Mouse (Mus musculus) neural tube, embryonic 12.5 days (tissue): Measurements from ENCODE around the gene Mrps22. TPM values are rescaled to one million over a fixed set of nuclear protein-coding genes. Genes with fewer than 3 reads are reported as not detected.

Experiments
- ATAC-seq: fragments of 200-750 bp; cut with Nextera tagmentation; 2 replicates; pipeline ENCODE4 v1.8.0; 2017; ENCODE audit warnings: low read depth, mild to moderate bottlenecking, moderate TSS enrichment, moderate library complexity; ENCODE audit not compliant: low FRiP score
- H3K27ac ChIP-seq: fragments of 300-500 bp; sonication (generic); 2 replicates; pipeline ENCODE4 v1.5.1; 2016
- H3K27me3 ChIP-seq: fragments of 300-500 bp; sonication (generic); replicated peaks from 2 replicates; pipeline ENCODE4 v1.6.1; 2016; ENCODE audit warnings: mild to moderate bottlenecking
- H3K36me3 ChIP-seq: fragments of 300-500 bp; sonication (generic); 2 replicates; pipeline ENCODE4 v1.6.1; 2016; ENCODE audit warnings: mild to moderate bottlenecking
- H3K4me1 ChIP-seq: fragments of 300-500 bp; sonication (generic); 2 replicates; pipeline ENCODE4 v1.6.1; 2016
- H3K4me2 ChIP-seq: fragments of 300-500 bp; sonication (generic); replicated peaks from 2 replicates; pipeline ENCODE4 v1.6.1; 2016; ENCODE audit warnings: mild to moderate bottlenecking
- H3K4me3 ChIP-seq: fragments of 300-500 bp; sonication (generic); 2 replicates; pipeline ENCODE4 v1.5.1; 2016
- H3K9ac ChIP-seq: fragments of 300-500 bp; sonication (generic); 2 replicates; pipeline ENCODE4 v1.6.1; 2016; ENCODE audit warnings: mild to moderate bottlenecking
- H3K9me3 ChIP-seq: fragments of 300-500 bp; sonication (generic); 2 replicates; pipeline ENCODE4 v1.6.1; 2016; ENCODE audit warnings: mild to moderate bottlenecking
- WGBS: fragments of 180-500 bp; shearing (Covaris S2); methylation state at CpG from one replicate; pipeline ENCODE4 v1.1.7; 2016; 5-methylcytosine and 5-hydroxymethylcytosine counted together
- polyA plus RNA-seq: library from polyadenylated mRNA; unstranded; fragments of >200 nt; fragmentation: Nextera tagmentation; extraction: Ambion mirVana; gene quantifications from 2 replicates; pipeline ENCODE4 v1.2.1, GENCODE M21; 2016

The Mrps22 gene
- 58.6 and 61.7 TPM in 2 replicates for polyA plus RNA-seq

- Histone ChIP-seq H3K9ac (peak within 1 kb of the TSS; percentile 68), H3K4me3 (peak within 1 kb of the TSS; percentile 90), H3K9me3 (peaks cover 4% of the 10 kb centered on the region; the same call in 1 of the 2 replicates), H3K4me1 (peaks cover 12% of the 10 kb centered on the region), H3K27ac (no peak within 1 kb of the TSS), H3K4me2 (peak within 1 kb of the TSS; percentile 96), H3K36me3 (peaks cover 17% of the 10 kb centered on the region), H3K27me3 (no peaks in the 10 kb centered on the region)
- WGBS: under 1% methylated on average over 44 of the region's 44 CpGs
- peak; percentile 94 for ATAC-seq
Measured at GRCm38 (mm10) chr9:98601156-98601836, at the start of gene Mrps22. Mrps22 (minus strand) TSS chr9:98601660.

- 69% methylated on average over 8 of the region's 8 CpGs for WGBS
- Histone ChIP-seq H3K36me3 (no peaks in the 10 kb centered on the region), H3K9ac (no peak overlapping the region), H3K4me2 (no peak overlapping the region), H3K27me3 (no peaks in the 10 kb centered on the region), H3K4me3 (no peak overlapping the region), H3K9me3 (no peaks in the 10 kb centered on the region), H3K4me1 (no peaks in the 10 kb centered on the region), H3K27ac (no peak overlapping the region)
- no peak for ATAC-seq
Measured at GRCm38 (mm10) chr9:98650547-98650946, 49.1 kb upstream of the Mrps22 start.

GRCm38 (mm10) chr9:98647418-98647817 is 46.0 kb upstream of the Mrps22 start:
- ATAC-seq: no peak
- Histone ChIP-seq H3K9ac (no peak overlapping the region), H3K27ac (no peak overlapping the region), H3K36me3 (no peaks in the 10 kb centered on the region), H3K4me3 (no peak overlapping the region), H3K4me2 (no peak overlapping the region), H3K4me1 (no peaks in the 10 kb centered on the region), H3K27me3 (no peaks in the 10 kb centered on the region; the same call in 1 of the 2 replicates), H3K9me3 (no peaks in the 10 kb centered on the region)
- 55% methylated on average over 12 of the region's 12 CpGs for WGBS

DNA sequence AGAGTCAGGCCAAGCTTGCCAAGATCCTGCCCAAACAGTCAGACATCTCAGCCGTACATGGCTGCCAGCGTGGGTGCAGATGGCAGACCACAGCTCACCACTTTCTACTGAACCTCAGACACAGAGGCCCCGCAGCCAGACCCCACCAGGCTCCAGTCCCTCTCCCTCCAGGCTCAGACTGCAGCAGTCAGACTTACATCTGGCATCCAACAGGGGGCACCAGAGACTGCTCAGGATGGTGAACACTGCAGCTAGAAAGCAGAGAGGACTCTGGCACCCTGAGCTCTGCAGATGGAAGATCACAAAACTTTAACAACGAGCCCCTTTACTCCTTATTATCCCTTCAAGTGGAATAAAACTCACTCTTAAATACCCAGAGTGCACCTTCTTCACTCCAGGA is 44.3 kb upstream of the Mrps22 start:
- H3K36me3 ChIP-seq: no peaks in the 10 kb centered on the region
- H3K9me3 ChIP-seq: no peaks in the 10 kb centered on the region
- H3K27ac ChIP-seq: no peak overlapping the region
- no peak overlapping the region for H3K4me3 ChIP-seq
- peak; percentile 41; the same call in 1 of the 2 replicates for ATAC-seq
- H3K4me2 ChIP-seq: no peak overlapping the region
- H3K9ac ChIP-seq: no peak overlapping the region
- WGBS: 30% methylated on average over 4 of the region's 4 CpGs
- no peaks in the 10 kb centered on the region for H3K4me1 ChIP-seq
- H3K27me3 ChIP-seq: no peaks in the 10 kb centered on the region; the same call in 1 of the 2 replicates

GRCm38 (mm10) chr9:98642126-98642525 is 40.7 kb upstream of the Mrps22 start:
- no peak for ATAC-seq
- Histone ChIP-seq H3K9me3 (no peaks in the 10 kb centered on the region), H3K27me3 (no peaks in the 10 kb centered on the region; the same call in 1 of the 2 replicates), H3K4me3 (no peak overlapping the region), H3K27ac (no peak overlapping the region), H3K4me1 (no peaks in the 10 kb centered on the region), H3K36me3 (no peaks in the 10 kb centered on the region), H3K9ac (no peak overlapping the region), H3K4me2 (no peak overlapping the region)
- WGBS: 81% methylated on average over 6 of the region's 6 CpGs

DNA sequence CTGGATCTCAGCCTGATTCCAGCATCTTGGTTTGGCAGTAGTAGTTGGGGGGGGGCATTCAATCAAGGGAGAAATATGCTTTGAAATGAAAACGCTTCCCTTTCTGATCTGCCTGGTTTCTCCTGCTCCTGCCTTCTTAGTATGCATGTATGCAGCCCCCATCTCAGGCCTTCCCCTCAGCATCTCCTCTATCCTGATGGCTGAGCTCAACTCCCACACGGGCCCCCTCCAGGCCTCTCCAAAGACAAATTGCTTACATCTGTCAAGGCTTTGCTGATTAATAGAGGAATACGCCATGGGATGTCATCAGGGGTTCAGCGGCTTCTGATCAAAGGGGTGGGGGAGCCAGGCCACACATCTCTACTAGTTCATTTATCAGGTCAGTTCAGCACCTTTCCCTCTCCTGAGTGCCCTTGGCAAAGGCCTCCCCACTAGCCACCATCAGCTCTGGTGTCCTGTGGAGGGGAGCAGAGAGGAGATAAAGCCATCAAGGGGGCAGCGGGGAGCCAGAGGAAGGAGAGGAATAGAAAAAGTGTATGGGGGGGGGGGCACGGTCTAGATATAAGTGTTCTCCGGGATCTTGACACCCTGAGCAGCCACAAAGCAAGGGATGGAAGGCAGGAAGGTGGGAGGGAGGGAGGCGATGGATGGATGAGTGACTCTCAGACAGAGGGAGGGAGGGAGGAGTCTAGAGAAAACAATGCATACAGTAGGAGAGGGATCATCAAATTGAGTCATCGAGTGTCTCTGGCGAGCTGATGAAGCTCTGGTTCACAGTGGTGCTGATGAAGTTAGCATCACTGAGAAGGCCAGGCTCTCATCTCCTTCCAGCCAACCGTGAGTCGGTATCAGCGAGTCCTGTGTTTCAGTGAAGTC is 32.1 kb upstream of the Mrps22 start:
- Histone ChIP-seq H3K9ac (no peak overlapping the region), H3K27ac (no peak overlapping the region), H3K4me3 (no peak overlapping the region), H3K9me3 (no peaks in the 10 kb centered on the region), H3K27me3 (no peaks in the 10 kb centered on the region), H3K4me1 (no peaks in the 10 kb centered on the region), H3K4me2 (no peak overlapping the region), H3K36me3 (no peaks in the 10 kb centered on the region)
- WGBS: 76% methylated on average over 13 of the region's 13 CpGs
- ATAC-seq: no peak

DNA sequence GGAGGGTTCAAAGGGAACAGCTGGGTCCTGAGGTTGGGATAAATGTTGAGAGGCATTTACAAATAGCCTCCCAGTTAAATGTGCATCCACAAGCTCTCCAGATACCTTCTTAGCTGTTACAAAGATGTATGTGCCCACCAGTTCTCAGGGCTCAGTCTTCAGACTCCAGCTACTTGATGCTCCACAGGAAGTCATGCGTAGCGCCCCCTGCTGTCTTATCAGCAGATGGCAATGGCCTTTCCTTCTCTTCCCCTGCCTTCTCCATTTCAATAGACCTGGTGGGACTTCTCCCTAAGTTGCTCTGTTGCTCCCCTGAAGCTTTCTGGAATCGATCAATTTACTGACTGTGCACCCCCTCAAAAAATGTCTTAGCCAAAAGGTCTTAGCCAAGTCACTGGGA is 27.0 kb upstream of the Mrps22 start:
- no peak overlapping the region for H3K4me3 ChIP-seq
- no peak overlapping the region for H3K9ac ChIP-seq
- no peaks in the 10 kb centered on the region for H3K9me3 ChIP-seq
- no peak for ATAC-seq
- no peak overlapping the region for H3K27ac ChIP-seq
- H3K4me1 ChIP-seq: no peaks in the 10 kb centered on the region
- no peaks in the 10 kb centered on the region for H3K36me3 ChIP-seq
- no peaks in the 10 kb centered on the region for H3K27me3 ChIP-seq
- no peak overlapping the region for H3K4me2 ChIP-seq
- WGBS: 38% methylated on average over 3 of the region's 3 CpGs

- Histone ChIP-seq H3K4me3 (no peak overlapping the region), H3K27ac (no peak overlapping the region), H3K4me2 (no peak overlapping the region), H3K9me3 (peaks cover 4% of the 10 kb centered on the region; the same call in 1 of the 2 replicates), H3K27me3 (no peaks in the 10 kb centered on the region), H3K9ac (no peak overlapping the region), H3K36me3 (no peaks in the 10 kb centered on the region), H3K4me1 (peaks cover 12% of the 10 kb centered on the region)
- 76% methylated on average over 4 of the region's 4 CpGs for WGBS
- no peak for ATAC-seq
Measured at GRCm38 (mm10) chr9:98604896-98605295, 3.4 kb upstream of the Mrps22 start.

DNA sequence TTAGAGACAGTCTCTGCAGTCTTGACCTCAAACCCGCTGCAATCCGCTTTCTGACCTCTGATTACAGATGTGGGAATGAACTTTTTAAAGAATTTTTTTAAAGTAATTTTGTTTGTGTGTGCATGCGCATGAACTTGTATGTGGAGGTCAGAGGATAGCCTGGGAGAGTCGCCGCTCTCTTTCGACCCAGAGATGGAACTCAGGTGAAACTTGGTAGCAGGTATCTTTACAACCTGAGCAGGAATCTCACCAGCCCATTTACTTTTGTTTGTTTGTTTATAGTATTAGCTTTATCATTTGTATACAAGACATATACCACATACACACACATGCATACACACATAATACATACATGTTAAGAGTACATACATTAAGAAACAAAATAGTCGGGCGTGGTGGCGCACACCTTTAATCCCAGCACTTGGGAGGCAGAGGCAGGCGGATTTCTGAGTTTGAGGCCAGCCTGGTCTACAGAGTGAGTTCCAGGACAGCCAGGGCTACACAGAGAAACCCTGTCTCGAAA is 438 bp upstream of the Mrps22 start:
- peak; percentile 45 for ATAC-seq
- peaks cover 12% of the 10 kb centered on the region for H3K4me1 ChIP-seq
- H3K27me3 ChIP-seq: no peaks in the 10 kb centered on the region
- peak overlapping the region; percentile 90 for H3K4me3 ChIP-seq
- H3K36me3 ChIP-seq: peaks cover 14% of the 10 kb centered on the region
- H3K4me2 ChIP-seq: peak overlapping the region; percentile 96
- H3K27ac ChIP-seq: no peak overlapping the region
- peaks cover 4% of the 10 kb centered on the region; the same call in 1 of the 2 replicates for H3K9me3 ChIP-seq
- 0 out of 2 replicates have a peak overlapping the region, but pooled peaks have one; percentile 68 for H3K9ac ChIP-seq
- WGBS: 54% methylated on average over 11 of the region's 11 CpGs

GRCm38 (mm10) chr9:98600094-98600493 is 1.4 kb downstream of the Mrps22 start:
- peaks cover 12% of the 10 kb centered on the region for H3K4me1 ChIP-seq
- H3K9ac ChIP-seq: no peak overlapping the region
- 91% methylated on average over 6 of the region's 6 CpGs for WGBS
- ATAC-seq: no peak
- H3K4me3 ChIP-seq: no peak overlapping the region
- H3K36me3 ChIP-seq: peaks cover 27% of the 10 kb centered on the region
- H3K27me3 ChIP-seq: no peaks in the 10 kb centered on the region
- peak overlapping the region; percentile 96; the same call in 1 of the 2 replicates for H3K4me2 ChIP-seq
- H3K27ac ChIP-seq: no peak overlapping the region
- peaks cover 4% of the 10 kb centered on the region; the same call in 1 of the 2 replicates for H3K9me3 ChIP-seq

GRCm38 (mm10) chr9:98583852-98584251 is 17.6 kb downstream of the Mrps22 start:
- Histone ChIP-seq H3K9me3 (no peaks in the 10 kb centered on the region), H3K27ac (no peak overlapping the region), H3K9ac (no peak overlapping the region), H3K36me3 (peaks cover 88% of the 10 kb centered on the region), H3K4me1 (no peaks in the 10 kb centered on the region), H3K27me3 (no peaks in the 10 kb centered on the region), H3K4me3 (no peak overlapping the region), H3K4me2 (no peak overlapping the region)
- no peak for ATAC-seq
- 92% methylated on average over 4 of the region's 4 CpGs for WGBS
